Mouse (Mus musculus) hindbrain, embryonic 15.5 days (tissue): ENCODE data around the gene Tmem169. TPM values are rescaled to one million over a fixed set of nuclear protein-coding genes. Genes with fewer than 3 reads are reported as not detected.

Experiments used
- ATAC-seq: fragments of 200-750 bp; cut with Nextera tagmentation; 2 replicates; pipeline ENCODE4 v1.8.0; 2017; ENCODE audit warnings: low read depth, moderate number of reproducible peaks, moderate TSS enrichment; ENCODE audit not compliant: low FRiP score
- H3K27ac ChIP-seq: fragments of 300-500 bp; sonication (generic); replicated peaks from 2 replicates; pipeline ENCODE4 v1.5.1; 2015; ENCODE audit warnings: mild to moderate bottlenecking, inconsistent platforms
- H3K27me3 ChIP-seq: fragments of 300-500 bp; sonication (generic); 2 replicates; pipeline ENCODE4 v1.6.1; 2015; ENCODE audit warnings: control low read depth, inconsistent platforms
- H3K36me3 ChIP-seq: fragments of 300-500 bp; sonication (generic); 2 replicates; pipeline ENCODE4 v1.6.1; 2015; ENCODE audit warnings: control low read depth, inconsistent platforms
- H3K4me1 ChIP-seq: fragments of 300-500 bp; sonication (generic); replicated peaks from 2 replicates; pipeline ENCODE4 v1.6.1; 2015; ENCODE audit warnings: control low read depth, inconsistent platforms
- H3K4me2 ChIP-seq: fragments of 300-500 bp; sonication (generic); 2 replicates; pipeline ENCODE4 v1.6.1; 2015; ENCODE audit warnings: moderate library complexity, mild to moderate bottlenecking, inconsistent platforms
- H3K4me3 ChIP-seq: fragments of 300-500 bp; sonication (generic); 2 replicates; pipeline ENCODE4 v1.5.1; 2015; ENCODE audit warnings: mild to moderate bottlenecking, inconsistent platforms
- H3K9ac ChIP-seq: fragments of 300-500 bp; sonication (generic); 2 replicates; pipeline ENCODE4 v1.6.1; 2015; ENCODE audit warnings: inconsistent platforms
- H3K9me3 ChIP-seq: fragments of 300-500 bp; sonication (generic); 2 replicates; pipeline ENCODE4 v1.6.1; 2016; ENCODE audit warnings: control low read depth, inconsistent platforms
- WGBS: fragments of 180-500 bp; shearing (Covaris S2); methylation state at CpG from one replicate; pipeline ENCODE4 v1.1.7; 2015; 5-methylcytosine and 5-hydroxymethylcytosine counted together
- polyA plus RNA-seq: library from polyadenylated mRNA; unstranded; fragments of >200 nt; fragmentation: Nextera tagmentation; extraction: Ambion mirVana; gene quantifications from 2 replicates; pipeline ENCODE4 v1.2.1, GENCODE M21; 2015

The Tmem169 gene
- polyA plus RNA-seq, 1 experiment from 2014 or later, result 35.8 TPM

- Histone ChIP-seq H3K4me2 (peak overlapping the region; percentile 63), H3K4me1 (peaks cover 22% of the 10 kb centered on the region), H3K27me3 (no peaks in the 10 kb centered on the region), H3K4me3 (peak overlapping the region; percentile 42), H3K9ac (0 out of 2 replicates have a peak overlapping the region, but pooled peaks have one; percentile 43), H3K9me3 (no peaks in the 10 kb centered on the region), H3K36me3 (no peaks in the 10 kb centered on the region), H3K27ac (peak overlapping the region; percentile 88)
- 21% methylated on average over 11 of the region's 11 CpGs for WGBS
- peak; percentile 7; the same call in 1 of the 2 replicates for ATAC-seq
Measured at GRCm38 (mm10) chr1:72253881-72254491, 30.2 kb upstream of the Tmem169 start.

GRCm38 (mm10) chr1:72254545-72255061 is 29.6 kb upstream of the Tmem169 start:
- H3K4me2 ChIP-seq, result peak overlapping the region; percentile 63
- H3K36me3 ChIP-seq, result no peaks in the 10 kb centered on the region
- H3K4me3 ChIP-seq, result peak overlapping the region; percentile 42
- WGBS, result 1% methylated on average over 35 of the region's 35 CpGs
- H3K9ac ChIP-seq, result peak overlapping the region; percentile 43
- no peaks in the 10 kb centered on the region for H3K9me3 ChIP-seq
- peaks cover 22% of the 10 kb centered on the region for H3K4me1 ChIP-seq
- H3K27me3 ChIP-seq, result no peaks in the 10 kb centered on the region
- ATAC-seq, result peak; percentile 92
- peak overlapping the region; percentile 88 for H3K27ac ChIP-seq

DNA sequence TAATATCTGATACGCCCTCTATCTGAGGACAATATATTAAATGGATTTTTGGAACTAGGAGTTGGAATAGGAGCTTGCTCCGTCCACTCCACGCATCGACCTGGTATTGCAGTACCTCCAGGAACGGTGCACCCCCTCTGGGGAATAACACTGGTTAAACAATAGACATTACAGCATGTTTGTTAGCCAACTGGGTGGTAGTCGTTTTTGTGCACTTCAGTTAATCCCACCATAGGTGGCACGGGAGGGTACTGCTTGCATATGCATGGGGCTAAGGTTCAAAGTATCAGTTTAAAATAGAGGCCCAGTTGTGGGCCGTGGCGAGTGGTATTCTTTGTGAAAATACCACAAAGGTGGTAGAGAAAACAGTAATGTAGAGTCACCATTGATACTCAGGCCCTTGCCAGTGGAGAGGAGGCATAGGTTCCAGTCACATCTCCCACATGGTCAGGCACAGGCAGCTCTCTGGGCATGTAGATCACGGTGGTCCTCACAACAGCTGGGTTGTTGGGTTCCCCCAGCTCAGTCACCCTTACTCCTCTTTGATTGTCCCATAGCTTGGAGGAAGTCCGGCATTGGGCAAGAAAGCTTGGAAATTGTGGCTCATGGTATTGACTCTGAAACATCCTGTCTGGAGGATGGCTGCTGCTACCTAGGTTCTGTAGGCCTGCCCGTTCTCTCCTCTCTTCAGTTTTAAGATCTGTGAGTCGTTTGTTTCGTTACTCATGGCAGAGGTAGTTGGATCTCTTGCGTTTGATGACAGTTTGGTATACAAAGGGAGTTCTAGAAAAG is 28.9 kb upstream of the Tmem169 start:
- H3K4me2 ChIP-seq, result peak overlapping the region; percentile 63
- peak overlapping the region; percentile 42 for H3K4me3 ChIP-seq
- ATAC-seq, result peak; percentile 85
- peak overlapping the region; percentile 43 for H3K9ac ChIP-seq
- H3K4me1 ChIP-seq, result peaks cover 22% of the 10 kb centered on the region
- WGBS, result 3% methylated on average over 15 of the region's 15 CpGs
- no peaks in the 10 kb centered on the region for H3K36me3 ChIP-seq
- no peaks in the 10 kb centered on the region for H3K27me3 ChIP-seq
- no peaks in the 10 kb centered on the region for H3K9me3 ChIP-seq
- H3K27ac ChIP-seq, result peak overlapping the region; percentile 88

DNA sequence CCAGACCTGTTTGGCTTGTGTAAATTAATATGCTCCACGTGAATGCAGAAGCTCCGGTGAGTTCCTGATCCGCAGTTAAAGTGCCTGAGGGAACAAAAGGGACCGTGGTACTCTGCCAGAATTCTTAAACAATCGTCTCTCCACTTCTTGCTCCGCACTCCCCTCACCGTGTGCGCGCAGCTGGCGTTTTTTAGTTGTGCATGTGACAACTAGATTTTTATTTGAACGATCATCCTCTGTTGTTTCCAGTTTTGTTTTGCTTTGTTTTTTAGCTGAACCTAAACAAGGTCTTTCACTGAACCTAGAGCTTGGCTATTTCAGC is 28.4 kb upstream of the Tmem169 start:
- no peaks in the 10 kb centered on the region for H3K27me3 ChIP-seq
- H3K27ac ChIP-seq, result peak overlapping the region; percentile 88
- peak overlapping the region; percentile 42 for H3K4me3 ChIP-seq
- ATAC-seq, result no peak
- peak overlapping the region; percentile 43 for H3K9ac ChIP-seq
- H3K9me3 ChIP-seq, result no peaks in the 10 kb centered on the region
- H3K4me2 ChIP-seq, result peak overlapping the region; percentile 63
- peaks cover 22% of the 10 kb centered on the region for H3K4me1 ChIP-seq
- WGBS, result 19% methylated on average over 11 of the region's 11 CpGs
- H3K36me3 ChIP-seq, result no peaks in the 10 kb centered on the region

GRCm38 (mm10) chr1:72256381-72257256 is 27.6 kb upstream of the Tmem169 start:
- no peaks in the 10 kb centered on the region for H3K27me3 ChIP-seq
- no peaks in the 10 kb centered on the region for H3K9me3 ChIP-seq
- no peaks in the 10 kb centered on the region for H3K36me3 ChIP-seq
- peaks cover 22% of the 10 kb centered on the region for H3K4me1 ChIP-seq
- no peak for ATAC-seq
- peak overlapping the region; percentile 63 for H3K4me2 ChIP-seq
- 78% methylated on average over 9 of the region's 9 CpGs for WGBS
- peak overlapping the region; percentile 42 for H3K4me3 ChIP-seq
- peak overlapping the region; percentile 88 for H3K27ac ChIP-seq
- peak overlapping the region; percentile 43; the same call in 1 of the 2 replicates for H3K9ac ChIP-seq

DNA sequence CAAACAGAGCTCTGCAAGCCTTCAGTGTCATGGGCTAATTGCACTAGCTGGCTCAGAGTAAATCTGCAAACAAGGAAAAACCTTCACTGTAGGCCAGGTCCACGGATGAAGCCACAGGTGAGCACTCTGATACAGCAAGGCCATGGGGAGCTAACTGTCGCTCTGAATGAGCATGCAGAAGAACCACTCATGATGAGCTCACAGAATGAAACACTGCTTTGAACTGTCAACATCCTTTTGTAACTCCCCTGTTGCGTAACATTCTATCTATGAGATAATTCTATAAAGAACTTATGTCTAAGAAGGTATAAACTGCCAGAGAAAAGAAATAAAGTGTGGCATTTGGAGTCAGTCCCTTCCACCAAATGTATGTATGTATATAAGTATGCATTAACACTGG is 21.1 kb upstream of the Tmem169 start:
- H3K4me2 ChIP-seq, result no peak overlapping the region
- no peaks in the 10 kb centered on the region for H3K4me1 ChIP-seq
- H3K4me3 ChIP-seq, result no peak overlapping the region
- no peak overlapping the region for H3K27ac ChIP-seq
- H3K27me3 ChIP-seq, result no peaks in the 10 kb centered on the region
- no peaks in the 10 kb centered on the region for H3K9me3 ChIP-seq
- WGBS, result 92% methylated on average over 3 of the region's 3 CpGs
- ATAC-seq, result no peak
- H3K9ac ChIP-seq, result no peak overlapping the region
- no peaks in the 10 kb centered on the region for H3K36me3 ChIP-seq

DNA sequence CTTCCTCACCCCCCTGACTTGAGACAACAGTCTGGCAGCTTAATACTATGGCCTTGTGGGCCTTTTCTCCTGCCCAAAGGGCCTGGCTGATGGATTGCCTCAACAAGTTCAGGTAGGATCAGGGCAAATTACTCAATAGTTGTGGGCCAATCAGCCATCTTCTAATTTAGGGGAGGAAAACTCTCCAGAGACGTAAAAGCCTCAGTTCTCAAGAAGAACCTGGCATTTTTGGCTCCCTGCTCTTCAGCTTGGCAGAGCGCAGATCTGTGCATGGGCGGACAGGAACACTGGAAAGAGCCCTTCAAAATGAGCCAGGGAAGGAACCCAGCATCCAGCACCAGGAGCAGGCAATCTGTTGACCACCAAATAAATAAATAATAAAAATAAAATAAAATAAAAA is 6.1 kb upstream of the Tmem169 start:
- H3K36me3 ChIP-seq, result no peaks in the 10 kb centered on the region
- no peak overlapping the region for H3K27ac ChIP-seq
- H3K4me2 ChIP-seq, result no peak overlapping the region
- no peaks in the 10 kb centered on the region for H3K4me1 ChIP-seq
- H3K9ac ChIP-seq, result no peak overlapping the region
- no peaks in the 10 kb centered on the region for H3K9me3 ChIP-seq
- 82% methylated on average over 3 of the region's 3 CpGs for WGBS
- ATAC-seq, result no peak
- no peak overlapping the region for H3K4me3 ChIP-seq
- no peaks in the 10 kb centered on the region for H3K27me3 ChIP-seq

- H3K9me3 ChIP-seq, result no peaks in the 10 kb centered on the region
- WGBS, result 91% methylated on average over 1 of the region's 1 CpGs
- no peak overlapping the region for H3K4me3 ChIP-seq
- no peak overlapping the region for H3K27ac ChIP-seq
- no peaks in the 10 kb centered on the region for H3K36me3 ChIP-seq
- ATAC-seq, result no peak
- no peak overlapping the region for H3K4me2 ChIP-seq
- peaks cover 28% of the 10 kb centered on the region for H3K4me1 ChIP-seq
- H3K9ac ChIP-seq, result no peak overlapping the region
- H3K27me3 ChIP-seq, result no peaks in the 10 kb centered on the region
Measured at GRCm38 (mm10) chr1:72282604-72283003, 1.6 kb upstream of the Tmem169 start.

GRCm38 (mm10) chr1:72284539-72284938 is 370 bp downstream of the Tmem169 start:
- under 1% methylated on average over 5 of the region's 5 CpGs for WGBS
- H3K9ac ChIP-seq, result peak overlapping the region; percentile 67
- ATAC-seq, result peak; percentile 69
- peaks cover 30% of the 10 kb centered on the region for H3K4me1 ChIP-seq
- H3K27me3 ChIP-seq, result no peaks in the 10 kb centered on the region
- H3K36me3 ChIP-seq, result peaks cover 5% of the 10 kb centered on the region; the same call in 1 of the 2 replicates
- peak overlapping the region; percentile 86 for H3K27ac ChIP-seq
- peak overlapping the region; percentile 96 for H3K4me2 ChIP-seq
- peak overlapping the region; percentile 58 for H3K4me3 ChIP-seq
- H3K9me3 ChIP-seq, result no peaks in the 10 kb centered on the region

- Histone ChIP-seq H3K27me3 (no peaks in the 10 kb centered on the region), H3K36me3 (peaks cover 5% of the 10 kb centered on the region; the same call in 1 of the 2 replicates), H3K4me1 (peaks cover 30% of the 10 kb centered on the region), H3K4me2 (peak overlapping the region; percentile 96), H3K27ac (peak overlapping the region; percentile 86), H3K9ac (peak overlapping the region; percentile 7; the same call in 1 of the 2 replicates), H3K4me3 (peak overlapping the region; percentile 58; the same call in 1 of the 2 replicates), H3K9me3 (no peaks in the 10 kb centered on the region)
- 13% methylated on average over 5 of the region's 5 CpGs for WGBS
- ATAC-seq, result peak; percentile 35
Measured at GRCm38 (mm10) chr1:72286904-72287303, 2.7 kb downstream of the Tmem169 start.

DNA sequence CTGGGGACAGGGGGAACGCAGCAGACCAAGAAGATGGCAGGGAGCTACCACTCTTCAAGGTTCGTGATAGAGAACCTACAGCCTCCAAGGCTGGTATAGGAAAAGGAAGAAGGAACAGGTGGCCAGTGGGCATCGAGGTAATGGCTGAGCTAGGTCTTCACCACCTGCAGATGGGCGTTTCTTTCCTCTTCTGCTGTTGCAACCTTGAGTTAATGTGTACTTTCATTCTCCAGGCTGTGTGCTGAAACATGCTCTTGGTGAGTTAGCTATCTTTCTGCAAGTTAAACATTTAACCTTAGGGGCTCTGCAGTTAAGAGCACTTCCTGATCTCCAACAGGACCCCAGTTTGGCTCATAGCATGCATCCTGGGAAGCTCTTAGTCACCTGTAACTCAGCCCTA is 3.7 kb downstream of the Tmem169 start:
- Histone ChIP-seq H3K27me3 (no peaks in the 10 kb centered on the region), H3K9ac (no peak overlapping the region), H3K9me3 (no peaks in the 10 kb centered on the region), H3K4me1 (peaks cover 30% of the 10 kb centered on the region), H3K36me3 (peaks cover 7% of the 10 kb centered on the region; the same call in 1 of the 2 replicates), H3K27ac (no peak overlapping the region), H3K4me3 (no peak overlapping the region), H3K4me2 (no peak overlapping the region)
- no peak for ATAC-seq
- 83% methylated on average over 4 of the region's 4 CpGs for WGBS
